Mouse (Mus musculus) MEL (cell line): Measurements from ENCODE around the gene Chpt1.

ENCODE experiments used
- CHD2 ChIP-seq: IDR thresholded peaks from 2 replicates; pipeline ENCODE4 v1.6.1; 2011; ENCODE audit warnings: low read length, improper control_type of control experiment
- CTCF ChIP-seq, 3 experiments: IDR thresholded peaks in 2 of 3; conservative IDR thresholded peaks in 1 of 3; 2 replicates each; pipeline ENCODE4 v1.5.1; 2011 to 2012; ENCODE audit warnings: low read length in 3 of 3, low read depth in 2 of 3, mild to moderate bottlenecking in 2 of 3, improper control_type of control experiment in 1 of 3, inconsistent platforms in 1 of 3, mixed read lengths in 1 of 3, moderate library complexity in 1 of 3; ENCODE audit not compliant: control insufficient read depth in 1 of 3, insufficient read depth in 1 of 3, poor library complexity in 1 of 3, severe bottlenecking in 1 of 3
- E2F4 ChIP-seq: IDR thresholded peaks from 2 replicates; pipeline ENCODE4 v1.6.1; 2011; ENCODE audit warnings: low read depth, low read length, improper control_type of control experiment, borderline replicate concordance
- GABPA ChIP-seq: IDR thresholded peaks from 2 replicates; pipeline ENCODE4 v1.6.1; 2012; ENCODE audit warnings: low read depth, mild to moderate bottlenecking, inconsistent platforms, low read length, improper control_type of control experiment, moderate library complexity
- HCFC1 ChIP-seq: IDR thresholded peaks from 2 replicates; pipeline ENCODE4 v1.6.1; 2012; ENCODE audit warnings: low read depth, mild to moderate bottlenecking, inconsistent platforms, low read length, improper control_type of control experiment, moderate library complexity
- MAX ChIP-seq: IDR thresholded peaks from 2 replicates; pipeline ENCODE4 v1.6.1; 2011; ENCODE audit warnings: low read length, improper control_type of control experiment
- MYB ChIP-seq: IDR thresholded peaks from 2 replicates; pipeline ENCODE4 v1.6.1; 2011; ENCODE audit warnings: mild to moderate bottlenecking, low read depth, low read length, improper control_type of control experiment
- POLR2A ChIP-seq, 2 experiments: IDR thresholded peaks; 2 replicates each; pipeline ENCODE4 v1.6.1; 2011 to 2012; ENCODE audit warnings: low read length in 2 of 2, mild to moderate bottlenecking in 2 of 2, control low read depth in 1 of 2, improper control_type of control experiment in 1 of 2, low read depth in 1 of 2, moderate library complexity in 1 of 2; ENCODE audit not compliant: control insufficient read depth in 1 of 2, insufficient read depth in 1 of 2, poor library complexity in 1 of 2
- RAD21 ChIP-seq: IDR thresholded peaks from 2 replicates; pipeline ENCODE4 v1.6.1; 2011; ENCODE audit warnings: mild to moderate bottlenecking, low read depth, low read length, improper control_type of control experiment
- TAL1 ChIP-seq: IDR thresholded peaks from 2 replicates; pipeline ENCODE4 v1.6.1; 2012; ENCODE audit warnings: mild to moderate bottlenecking, inconsistent platforms, low read length, moderate library complexity, mixed read lengths
- UBTF ChIP-seq: IDR thresholded peaks from 2 replicates; pipeline ENCODE4 v1.6.1; 2012; ENCODE audit warnings: low read depth, mild to moderate bottlenecking, inconsistent platforms, low read length, improper control_type of control experiment, moderate library complexity, borderline replicate concordance; ENCODE audit not compliant: insufficient read depth
- ZKSCAN1 ChIP-seq: IDR thresholded peaks from 2 replicates; pipeline ENCODE4 v1.6.1; 2012; ENCODE audit warnings: low read depth, mild to moderate bottlenecking, inconsistent platforms, low read length, improper control_type of control experiment, moderate library complexity

- TF ChIP-seq CTCF (IDR thresholded peaks at IDR 0.05 in 2 of 3, conservative IDR thresholded peaks at IDR 0.05 in 1 of 3; ENCODE audit: control insufficient read depth in 1 of 3, insufficient read depth in 1 of 3, low read depth in 2 of 3, low read length in 3 of 3, poor library complexity in 1 of 3, severe bottlenecking in 1 of 3): no peak
- no peak for TF ChIP-seq POLR2A (IDR thresholded peaks at IDR 0.05; ENCODE audit: control insufficient read depth in 1 of 2, insufficient read depth in 1 of 2, low read depth in 1 of 2, low read length in 2 of 2, poor library complexity in 1 of 2)
- TF ChIP-seq E2F4: no peak
- no peak for TF ChIP-seq ZKSCAN1
- no peak for TF ChIP-seq CHD2
- TF ChIP-seq HCFC1: no peak
- no peak for TF ChIP-seq RAD21
- TF ChIP-seq GABPA: no peak
- no peak for TF ChIP-seq TAL1
- TF ChIP-seq MAX: no peak
- no peak for TF ChIP-seq MYB
- TF ChIP-seq UBTF: no peak
Measured at GRCm38 (mm10) chr10:88405812-88406211, 98.1 kb downstream of the Chpt1 start.
